Mouse (Mus musculus) intestine, embryonic 16.5 days (tissue): ENCODE measurements at regions not wholly inside any gene's neighbourhood (a gene's known extent, or its start where the extent isn't known, plus 50 kb on each side); places are given as distances from the start of the nearest gene placed in this dataset.

Experiments
- ATAC-seq: fragments of 200-750 bp; cut with Nextera tagmentation; 2 replicates; pipeline ENCODE4 v1.8.0; 2017; ENCODE audit warnings: moderate TSS enrichment, moderate library complexity
- H3K27ac ChIP-seq: fragments of 300-500 bp; sonication (generic); 2 replicates; pipeline ENCODE4 v1.5.1; 2014; ENCODE audit warnings: mild to moderate bottlenecking, low read length
- H3K27me3 ChIP-seq: fragments of 300-500 bp; sonication (generic); replicated peaks from 2 replicates; pipeline ENCODE4 v1.6.1; 2014; ENCODE audit warnings: low read length, control low read depth, mixed read lengths; ENCODE audit not compliant: control insufficient read depth, insufficient read depth
- H3K36me3 ChIP-seq: fragments of 300-500 bp; sonication (generic); 2 replicates; pipeline ENCODE4 v1.6.1; 2014; ENCODE audit warnings: low read length, control low read depth; ENCODE audit not compliant: control insufficient read depth, insufficient read depth
- H3K4me1 ChIP-seq: fragments of 300-500 bp; sonication (generic); 2 replicates; pipeline ENCODE4 v1.6.1; 2014; ENCODE audit warnings: low read length, control low read depth, mixed read lengths; ENCODE audit not compliant: control insufficient read depth, insufficient read depth
- H3K4me2 ChIP-seq: fragments of 300-500 bp; sonication (generic); 2 replicates; pipeline ENCODE4 v1.6.1; 2014; ENCODE audit warnings: low read depth, low read length, control low read depth
- H3K4me3 ChIP-seq: fragments of 300-500 bp; sonication (generic); 2 replicates; pipeline ENCODE4 v1.5.1; 2014; ENCODE audit warnings: mild to moderate bottlenecking, low read length
- H3K9ac ChIP-seq: fragments of 300-500 bp; sonication (generic); 2 replicates; pipeline ENCODE4 v1.6.1; 2014; ENCODE audit warnings: low read depth, low read length
- H3K9me3 ChIP-seq: fragments of 300-500 bp; sonication (generic); 2 replicates; pipeline ENCODE4 v1.6.1; 2016; ENCODE audit warnings: low read length, control low read depth; ENCODE audit not compliant: control insufficient read depth
- WGBS: fragments of 180-500 bp; shearing (Covaris S2); extraction: QIAGEN DNeasy Blood & Tissue Kit; methylation state at CpG from one replicate; pipeline ENCODE4 v1.1.7; 2014; 5-methylcytosine and 5-hydroxymethylcytosine counted together

DNA sequence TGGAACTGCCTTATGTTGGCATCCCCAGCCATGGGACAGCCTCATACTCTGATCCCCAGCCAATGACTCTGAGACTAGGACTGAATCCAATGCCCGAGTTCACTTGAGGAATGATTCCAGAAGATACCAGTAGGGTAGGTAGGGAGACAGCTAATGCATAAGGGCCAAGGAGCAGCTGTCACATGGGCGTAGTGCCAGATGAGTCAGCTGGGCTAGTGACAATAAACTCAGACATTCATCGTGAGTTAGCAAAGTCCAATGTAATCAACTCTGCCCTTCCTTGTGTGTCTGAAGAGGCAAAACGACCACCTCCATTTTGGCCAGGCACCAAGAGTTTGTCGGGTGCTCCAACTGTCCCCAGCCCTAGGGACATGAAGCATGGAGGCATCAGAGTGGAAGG is 98.5 kb upstream of the Ctnnb1 start:
- peak; percentile 63 for ATAC-seq
- Histone ChIP-seq H3K4me2 (no peak overlapping the region), H3K36me3 (no peaks in the 10 kb centered on the region), H3K27ac (no peak overlapping the region), H3K4me3 (no peak overlapping the region), H3K9me3 (no peaks in the 10 kb centered on the region), H3K4me1 (peaks cover 22% of the 10 kb centered on the region), H3K27me3 (no peaks in the 10 kb centered on the region), H3K9ac (no peak overlapping the region)
- WGBS, result 34% methylated on average over 5 of the region's 5 CpGs

GRCm38 (mm10) chr9:120834166-120834565 is 94.8 kb upstream of the Ctnnb1 start:
- H3K27me3 ChIP-seq, result no peaks in the 10 kb centered on the region
- 82% methylated on average over 9 of the region's 9 CpGs for WGBS
- H3K27ac ChIP-seq, result no peak overlapping the region
- H3K36me3 ChIP-seq, result no peaks in the 10 kb centered on the region
- H3K4me1 ChIP-seq, result peaks cover 9% of the 10 kb centered on the region
- no peak for ATAC-seq
- no peak overlapping the region for H3K9ac ChIP-seq
- no peak overlapping the region for H3K4me2 ChIP-seq
- H3K4me3 ChIP-seq, result no peak overlapping the region
- no peaks in the 10 kb centered on the region for H3K9me3 ChIP-seq

GRCm38 (mm10) chr9:120835621-120836020 is 93.4 kb upstream of the Ctnnb1 start:
- H3K9me3 ChIP-seq, result no peaks in the 10 kb centered on the region
- H3K27ac ChIP-seq, result no peak overlapping the region
- no peak for ATAC-seq
- WGBS, result 85% methylated on average over 4 of the region's 4 CpGs
- H3K9ac ChIP-seq, result no peak overlapping the region
- no peak overlapping the region for H3K4me2 ChIP-seq
- H3K27me3 ChIP-seq, result no peaks in the 10 kb centered on the region
- peaks cover 4% of the 10 kb centered on the region for H3K4me1 ChIP-seq
- H3K4me3 ChIP-seq, result no peak overlapping the region
- H3K36me3 ChIP-seq, result no peaks in the 10 kb centered on the region

- Histone ChIP-seq H3K4me1 (no peaks in the 10 kb centered on the region), H3K4me2 (no peak overlapping the region)
- no peak for ATAC-seq
Observed at GRCm38 (mm10) chr9:120837431-120838150, 91.4 kb upstream of the Ctnnb1 start.

DNA sequence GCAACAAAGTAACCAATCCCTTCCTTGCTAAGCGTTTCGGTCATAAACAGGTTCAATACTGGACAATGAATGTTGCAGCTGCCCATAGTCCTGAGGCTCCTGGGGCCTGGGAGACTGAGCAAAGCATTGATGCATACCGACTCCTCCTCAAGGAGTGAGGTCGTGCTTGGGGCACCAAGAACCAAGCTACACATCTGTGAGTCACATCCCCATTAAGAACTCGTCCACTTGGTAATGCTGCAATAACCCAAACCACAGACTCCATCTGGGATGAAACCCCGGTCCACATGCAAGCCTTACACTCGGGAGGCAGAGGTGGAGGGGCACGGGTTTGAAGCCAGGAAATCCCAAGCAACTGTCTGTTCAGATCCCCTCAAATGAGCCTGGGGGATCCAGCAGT is 85.3 kb upstream of the Ctnnb1 start:
- Histone ChIP-seq H3K4me1 (no peaks in the 10 kb centered on the region), H3K27ac (no peak overlapping the region), H3K9me3 (no peaks in the 10 kb centered on the region), H3K9ac (no peak overlapping the region), H3K27me3 (no peaks in the 10 kb centered on the region), H3K4me2 (no peak overlapping the region), H3K36me3 (no peaks in the 10 kb centered on the region), H3K4me3 (no peak overlapping the region)
- no peak for ATAC-seq
- 75% methylated on average over 8 of the region's 8 CpGs for WGBS

More at GRCm38 (mm10) chr9:120837431-120838150, 91.4 kb upstream of the Ctnnb1 start:
- Histone ChIP-seq H3K9me3 (no peaks in the 10 kb centered on the region), H3K27ac (no peak overlapping the region), H3K4me3 (no peak overlapping the region), H3K27me3 (no peaks in the 10 kb centered on the region), H3K9ac (no peak overlapping the region), H3K36me3 (no peaks in the 10 kb centered on the region)
- 87% methylated on average over 8 of the region's 8 CpGs for WGBS

DNA sequence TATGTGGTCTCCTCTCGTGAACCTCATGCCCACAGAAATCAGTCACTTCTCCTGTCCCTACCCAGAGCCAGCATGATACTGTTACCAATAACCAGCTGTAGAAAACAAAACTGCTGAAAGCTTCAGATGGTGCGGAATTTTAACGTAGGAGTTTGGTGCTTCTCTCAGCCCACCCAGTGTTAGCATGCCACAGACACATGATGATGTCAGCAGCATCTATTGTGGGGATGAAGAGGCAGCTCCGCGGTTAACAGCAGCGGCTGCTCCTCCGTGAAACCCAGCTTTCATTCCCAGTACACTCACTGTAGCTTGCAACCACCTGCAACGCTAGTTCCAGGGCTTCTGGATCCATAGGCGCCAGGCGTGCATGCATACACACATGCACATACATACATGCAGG is 83.5 kb upstream of the Ctnnb1 start:
- H3K27me3 ChIP-seq, result no peaks in the 10 kb centered on the region
- 83% methylated on average over 10 of the region's 10 CpGs for WGBS
- H3K27ac ChIP-seq, result no peak overlapping the region
- H3K4me1 ChIP-seq, result no peaks in the 10 kb centered on the region
- no peak overlapping the region for H3K4me2 ChIP-seq
- no peaks in the 10 kb centered on the region for H3K36me3 ChIP-seq
- no peaks in the 10 kb centered on the region for H3K9me3 ChIP-seq
- no peak overlapping the region for H3K4me3 ChIP-seq
- H3K9ac ChIP-seq, result no peak overlapping the region
- no peak for ATAC-seq

DNA sequence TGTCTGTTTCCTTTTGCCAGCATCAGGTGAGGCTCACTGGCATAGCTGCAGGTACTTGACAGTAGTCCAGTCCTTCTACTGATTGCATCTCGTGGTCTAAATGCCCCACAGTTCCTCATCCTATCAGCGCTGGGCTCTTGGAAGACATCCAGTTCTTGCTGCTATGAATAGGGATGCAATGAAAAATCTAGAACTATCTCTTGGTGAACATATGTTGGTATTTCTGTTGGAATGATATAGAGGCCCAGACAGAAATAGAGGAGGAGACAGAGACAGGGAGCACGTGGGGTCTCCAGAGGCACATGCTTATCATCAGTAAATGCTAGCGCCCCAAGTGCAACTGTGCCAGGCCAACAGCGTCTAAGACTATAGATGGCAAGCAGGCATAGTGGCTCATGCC is 81.4 kb upstream of the Ctnnb1 start:
- Histone ChIP-seq H3K27ac (no peak overlapping the region), H3K9me3 (no peaks in the 10 kb centered on the region), H3K36me3 (no peaks in the 10 kb centered on the region), H3K4me2 (no peak overlapping the region), H3K27me3 (no peaks in the 10 kb centered on the region), H3K9ac (no peak overlapping the region), H3K4me1 (peaks cover 2% of the 10 kb centered on the region), H3K4me3 (no peak overlapping the region)
- 78% methylated on average over 5 of the region's 5 CpGs for WGBS
- no peak for ATAC-seq

GRCm38 (mm10) chr9:120848962-120849361 is 80.1 kb upstream of the Ctnnb1 start:
- Histone ChIP-seq H3K36me3 (no peaks in the 10 kb centered on the region), H3K27ac (no peak overlapping the region), H3K4me3 (no peak overlapping the region), H3K27me3 (no peaks in the 10 kb centered on the region), H3K9me3 (no peaks in the 10 kb centered on the region), H3K4me2 (no peak overlapping the region), H3K4me1 (peaks cover 5% of the 10 kb centered on the region), H3K9ac (no peak overlapping the region)
- no peak for ATAC-seq
- WGBS, result 77% methylated on average over 2 of the region's 2 CpGs

DNA sequence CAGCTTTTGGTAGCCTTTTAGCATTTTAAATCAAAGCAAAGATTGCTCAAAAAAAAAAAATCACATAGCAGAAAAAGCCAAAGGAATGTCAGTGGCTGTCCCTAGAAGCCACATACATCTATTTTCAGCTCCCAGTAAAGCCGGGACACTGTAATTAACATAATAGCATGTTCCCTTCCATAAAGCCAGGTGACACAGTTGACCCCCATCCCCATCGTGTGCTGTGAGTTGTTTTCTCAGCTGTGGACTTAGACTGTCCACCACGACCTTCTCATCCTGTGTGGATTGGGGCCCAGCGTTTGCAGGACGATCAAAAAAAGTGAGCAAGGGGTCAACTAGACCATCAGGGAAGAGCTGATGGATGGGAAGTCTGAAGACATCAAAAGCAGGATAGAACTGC is 78.9 kb upstream of the Ctnnb1 start:
- 78% methylated on average over 5 of the region's 5 CpGs for WGBS
- Histone ChIP-seq H3K4me2 (no peak overlapping the region), H3K9ac (no peak overlapping the region), H3K27ac (no peak overlapping the region), H3K9me3 (no peaks in the 10 kb centered on the region), H3K4me1 (peaks cover 5% of the 10 kb centered on the region), H3K27me3 (no peaks in the 10 kb centered on the region), H3K4me3 (no peak overlapping the region), H3K36me3 (no peaks in the 10 kb centered on the region)
- ATAC-seq, result no peak

GRCm38 (mm10) chr9:120851914-120852313 is 77.1 kb upstream of the Ctnnb1 start:
- no peaks in the 10 kb centered on the region for H3K9me3 ChIP-seq
- peaks cover 5% of the 10 kb centered on the region for H3K4me1 ChIP-seq
- 81% methylated on average over 5 of the region's 5 CpGs for WGBS
- no peaks in the 10 kb centered on the region for H3K27me3 ChIP-seq
- H3K27ac ChIP-seq, result no peak overlapping the region
- H3K4me2 ChIP-seq, result no peak overlapping the region
- H3K9ac ChIP-seq, result no peak overlapping the region
- ATAC-seq, result no peak
- H3K36me3 ChIP-seq, result no peaks in the 10 kb centered on the region
- H3K4me3 ChIP-seq, result no peak overlapping the region
